Mouse (Mus musculus): ENCODE data around the gene Cpt1b.

DNA sequence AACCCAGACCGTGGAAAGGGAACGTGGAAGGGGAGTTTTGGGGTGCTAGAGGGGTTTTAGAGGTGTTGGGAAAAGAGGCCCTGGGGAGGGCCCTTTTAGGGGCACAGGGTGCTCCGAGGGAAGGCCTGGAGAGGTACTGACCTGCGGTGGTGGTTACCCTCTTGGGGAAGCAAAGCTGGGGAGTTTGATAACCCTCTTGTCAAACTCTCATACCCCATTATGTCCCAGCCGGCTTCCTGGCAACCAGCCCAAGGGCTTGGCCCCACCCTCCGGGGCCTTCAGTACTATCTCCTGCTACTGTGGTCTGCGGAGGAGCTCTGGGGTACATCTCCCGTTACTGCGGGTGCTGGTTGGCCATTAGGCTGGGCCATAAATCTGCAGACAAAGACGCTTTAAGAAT is 46.2 kb downstream of the Cpt1b start:
- TF ChIP-seq CTCF (IDR thresholded peaks at IDR 0.05; ENCODE audit: low read depth) (no peak), EP300 (optimal IDR thresholded peaks at IDR 0.05) (no peak)

Data from stomach, postnatal 0 days (tissue).